Mouse (Mus musculus) thymus, postnatal 0 days (tissue): ENCODE measurements at regions not wholly inside any gene's neighbourhood (a gene's known extent, or its start where the extent isn't known, plus 50 kb on each side); places are given as distances from the start of the nearest gene placed in this dataset.

ENCODE experiments used
- DNase-seq: peaks from one replicate; pipeline ENCODE4 v3.0.0-alpha.2; 2015; ENCODE audit warnings: low spot score

DNA sequence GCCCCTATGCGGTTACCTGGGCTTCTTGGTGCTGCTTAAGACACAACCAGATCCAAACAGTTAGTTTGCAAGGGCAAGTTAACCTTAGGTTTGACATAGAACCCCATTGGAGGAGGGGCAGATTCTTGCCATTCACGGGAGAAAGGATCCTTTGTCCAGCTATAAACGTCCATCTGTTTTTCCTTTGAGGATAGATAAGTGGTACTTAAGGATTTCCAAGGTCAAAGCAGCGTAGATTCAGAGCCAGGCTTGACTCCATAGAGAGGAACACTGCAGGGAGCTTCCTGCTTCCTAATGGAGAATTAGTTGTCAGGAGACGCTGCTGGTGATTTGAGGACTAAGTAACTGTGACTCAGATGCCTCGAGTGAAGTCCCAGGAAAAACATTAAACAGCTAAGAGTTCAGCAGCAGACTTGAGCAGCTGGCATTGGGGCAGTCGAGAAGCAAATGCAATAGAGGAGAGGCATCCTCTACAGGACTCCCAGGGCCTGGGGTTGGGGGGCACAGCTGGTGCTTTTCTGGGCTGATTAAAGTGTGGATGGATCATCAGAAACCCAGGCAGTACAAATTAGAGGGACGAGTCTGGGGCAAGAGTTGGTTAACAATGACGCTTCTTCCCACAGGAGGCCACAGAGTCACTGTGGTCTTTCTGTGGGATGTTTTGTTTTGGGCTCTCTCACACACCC is 322.8 kb downstream of the Med10 start:
- DNase-seq, result no peak

DNA sequence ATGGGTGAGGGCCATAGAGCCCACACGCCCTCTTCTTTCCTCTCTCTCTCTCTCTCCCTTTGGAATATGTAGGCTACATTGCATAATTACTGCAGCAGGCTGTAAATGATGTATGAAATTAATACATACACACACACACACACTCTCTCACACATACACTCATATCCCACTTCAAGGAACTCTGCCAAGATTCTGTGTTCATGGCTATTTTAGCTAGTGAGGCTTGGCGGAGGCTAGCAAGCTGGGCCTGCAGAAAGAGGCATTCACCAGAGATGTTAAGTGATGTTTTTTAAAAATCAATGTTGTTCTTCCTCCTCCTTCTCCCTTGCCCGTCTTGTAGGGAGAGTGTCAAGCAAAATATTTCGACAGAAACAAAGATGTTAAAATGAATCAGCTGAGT is 325.1 kb downstream of the Med10 start:
- DNase-seq, result no peak

DNA sequence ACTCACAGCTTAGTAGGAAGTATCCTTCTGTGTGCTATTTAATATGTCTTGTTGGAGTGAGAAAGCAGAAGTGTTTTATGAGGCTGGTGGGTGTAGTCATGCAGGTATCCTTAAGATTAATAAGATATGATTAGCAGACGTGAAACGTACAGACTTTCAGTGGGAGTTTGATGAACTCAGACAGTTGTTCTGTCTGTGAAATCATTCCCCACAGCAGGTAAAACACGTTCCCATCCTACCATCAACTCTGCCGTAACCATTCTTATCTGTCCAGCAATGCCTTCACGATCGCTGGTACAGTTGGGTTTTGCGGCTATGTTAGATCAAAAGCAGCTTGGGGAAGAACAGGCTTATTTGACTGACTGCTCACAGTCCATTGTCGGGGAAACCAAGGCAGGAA is 332.3 kb downstream of the Med10 start:
- DNase-seq, result no peak

DNA sequence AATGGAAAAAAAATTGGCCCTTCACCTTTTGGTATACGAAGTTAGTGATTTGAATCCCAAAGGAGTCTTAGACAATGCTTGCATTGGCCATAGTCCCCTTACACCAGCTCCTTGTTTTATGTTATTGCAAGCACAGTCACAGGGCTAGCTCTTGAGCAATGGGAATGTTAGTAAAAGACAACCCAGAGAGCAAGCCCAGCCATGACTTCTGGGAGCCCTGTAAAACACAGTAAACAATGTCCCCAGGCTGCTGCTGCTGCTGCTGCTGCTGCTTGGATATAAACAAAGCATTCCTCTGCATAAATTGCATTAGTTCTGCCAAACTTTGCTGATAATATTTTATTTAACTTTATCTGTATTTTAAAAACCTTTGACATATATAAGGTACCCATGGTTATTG is 334.0 kb downstream of the Med10 start:
- no peak for DNase-seq

DNA sequence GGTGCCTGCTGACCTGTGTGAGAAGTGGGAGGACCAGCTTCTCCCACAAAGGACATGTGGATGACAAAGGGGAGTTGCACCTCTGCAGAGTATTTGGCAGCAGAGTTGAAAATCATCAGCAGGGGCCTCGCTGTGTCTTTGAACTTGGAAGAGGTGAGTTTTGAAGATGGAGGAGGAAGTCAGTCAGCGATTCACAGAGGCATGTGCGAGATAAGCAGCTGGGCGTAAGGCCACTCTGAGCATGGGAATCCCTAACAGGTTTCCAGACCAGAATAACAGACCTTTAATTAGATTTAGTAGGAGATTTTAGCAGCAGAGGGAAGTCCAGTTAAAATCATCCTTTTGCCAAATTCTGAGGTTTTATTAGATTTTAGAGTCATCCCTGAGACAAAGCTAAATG is 342.3 kb downstream of the Med10 start:
- no peak for DNase-seq

DNA sequence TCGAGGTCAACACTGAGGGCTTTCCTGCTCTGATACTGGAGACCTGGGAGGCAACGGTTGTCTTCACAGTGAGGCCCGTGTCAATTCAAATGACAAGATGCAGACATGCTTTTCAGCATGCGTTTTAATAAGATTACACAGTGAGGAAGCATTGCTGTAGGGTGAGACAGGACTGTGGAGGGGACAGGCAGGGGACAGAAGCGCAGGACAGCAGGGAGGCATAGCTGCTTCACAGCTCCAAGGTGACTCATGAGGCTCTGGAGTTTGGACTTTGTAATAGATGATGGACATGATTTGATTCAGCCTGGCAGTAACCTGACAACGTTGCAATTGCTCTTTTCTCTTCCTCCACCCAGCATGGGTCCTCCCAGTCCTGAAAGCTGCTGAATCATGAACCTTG is 343.3 kb downstream of the Med10 start:
- no peak for DNase-seq

DNA sequence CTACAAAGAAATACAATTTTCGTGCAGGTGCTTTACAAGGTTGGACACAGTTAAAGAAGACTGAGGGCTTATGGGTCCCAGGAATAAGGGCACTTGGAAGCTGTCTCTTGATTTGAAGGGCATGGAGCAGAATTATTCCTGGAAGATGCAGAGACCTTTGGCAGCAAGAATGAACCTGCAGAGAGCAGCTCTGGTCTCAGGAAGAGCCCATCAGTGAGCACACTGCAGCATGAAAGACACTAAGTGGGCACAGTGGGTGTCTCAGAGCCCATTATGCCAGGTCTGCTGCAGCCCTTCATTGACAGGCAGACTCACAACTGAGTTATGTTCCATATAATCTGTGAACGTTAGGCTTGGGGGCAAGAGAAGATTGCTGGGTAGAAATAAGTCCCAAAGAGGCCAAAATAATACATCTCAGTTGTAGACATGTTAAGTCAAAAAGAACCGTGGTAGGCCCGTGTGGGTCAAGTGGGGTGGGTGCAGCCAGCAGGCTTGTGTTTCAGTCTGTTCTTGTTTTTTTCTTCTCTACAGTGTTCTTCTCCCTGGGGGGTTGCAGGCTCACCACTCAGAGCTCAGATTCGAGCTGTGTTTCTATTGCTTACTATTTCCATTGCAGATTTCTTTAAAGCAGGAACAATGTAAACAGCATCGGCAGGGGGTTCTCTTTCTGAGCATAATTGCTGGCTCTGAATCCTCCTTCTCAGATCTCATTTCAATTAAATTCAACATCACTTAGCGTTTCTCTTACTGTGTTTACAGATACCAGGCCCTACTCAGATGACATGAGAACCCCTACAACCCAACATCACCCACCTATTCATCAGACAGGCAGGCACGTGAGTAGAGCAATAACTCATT is 347.1 kb downstream of the Med10 start:
- no peak for DNase-seq

DNA sequence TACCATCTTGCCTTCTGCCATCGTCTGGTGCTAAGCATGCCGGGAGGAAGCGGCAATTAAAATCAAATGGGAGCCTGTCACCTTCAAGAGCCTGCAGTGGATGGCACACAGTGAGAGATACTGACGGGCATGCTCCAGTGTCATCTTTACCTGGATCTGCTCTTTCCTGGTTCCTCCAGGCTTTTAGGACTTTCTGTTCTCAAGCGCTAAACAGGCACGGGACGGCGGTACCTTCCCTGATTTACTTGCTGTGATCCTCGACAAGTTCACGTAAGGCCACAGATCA is 347.6 kb downstream of the Med10 start:
- DNase-seq, result no peak

DNA sequence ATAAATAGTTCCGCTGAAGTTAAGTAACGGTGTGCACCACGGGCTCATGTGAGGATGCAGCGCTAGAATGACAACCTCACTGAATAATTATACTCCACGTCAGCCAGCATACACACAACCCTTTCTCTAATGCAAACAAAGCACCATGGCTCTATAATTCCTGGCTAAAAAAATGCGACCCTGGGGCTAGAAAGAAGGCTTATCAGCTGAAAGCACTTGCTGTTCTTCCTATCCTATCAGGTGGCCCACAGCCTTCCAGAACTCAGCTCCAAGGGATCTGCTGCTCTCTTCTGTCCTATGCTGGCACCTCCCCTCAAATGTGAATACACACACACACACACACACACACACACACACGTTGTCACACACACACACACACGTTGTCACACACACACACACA is 350.9 kb downstream of the Med10 start:
- no peak for DNase-seq

DNA sequence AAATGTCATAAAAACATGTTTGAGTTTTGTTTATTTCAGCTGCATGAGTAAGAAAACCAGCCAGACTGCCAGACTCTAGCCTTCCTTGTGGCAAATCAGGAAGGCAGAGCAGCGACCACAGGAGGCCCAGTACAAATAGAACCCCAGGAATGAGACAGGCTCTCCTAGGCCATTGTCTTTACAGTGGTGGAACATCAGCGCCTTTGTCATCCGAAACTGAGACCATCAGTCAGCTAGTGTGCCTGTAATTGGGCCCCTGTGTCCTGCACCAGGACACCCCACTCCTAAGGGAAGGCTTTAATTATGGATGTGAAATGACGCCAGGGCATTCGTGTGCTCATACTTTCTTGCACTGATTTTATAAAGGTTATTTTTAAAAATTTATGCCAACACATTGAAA is 353.4 kb downstream of the Med10 start:
- no peak for DNase-seq

DNA sequence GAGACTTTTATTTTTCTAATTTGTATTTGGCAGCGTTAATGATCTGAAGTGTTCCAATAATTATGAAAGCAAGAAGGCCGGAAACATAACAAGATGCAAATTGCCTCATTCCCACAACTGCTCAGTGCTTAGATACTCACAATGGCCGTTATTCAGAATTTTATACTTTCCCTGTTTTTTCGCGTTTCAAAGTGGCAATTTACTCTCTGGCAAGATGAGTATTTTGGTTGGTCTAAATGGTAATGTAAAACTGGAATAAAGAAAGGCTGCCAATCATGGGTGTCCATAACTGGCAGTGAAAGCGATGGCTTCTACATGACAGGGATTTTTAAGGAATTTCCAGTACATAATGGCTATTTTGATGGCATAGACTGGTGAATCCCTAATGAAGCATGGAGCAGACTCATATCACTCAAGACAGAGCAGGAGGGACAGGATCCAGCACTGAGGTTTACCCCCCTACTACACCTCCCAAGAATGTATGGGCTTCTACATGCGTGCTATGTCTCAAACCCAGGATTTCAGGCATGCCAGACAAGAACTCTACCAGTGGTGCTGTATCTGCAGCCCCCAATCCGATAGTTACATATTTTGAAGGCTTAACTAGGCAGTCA is 354.9 kb downstream of the Med10 start:
- DNase-seq, result no peak

DNA sequence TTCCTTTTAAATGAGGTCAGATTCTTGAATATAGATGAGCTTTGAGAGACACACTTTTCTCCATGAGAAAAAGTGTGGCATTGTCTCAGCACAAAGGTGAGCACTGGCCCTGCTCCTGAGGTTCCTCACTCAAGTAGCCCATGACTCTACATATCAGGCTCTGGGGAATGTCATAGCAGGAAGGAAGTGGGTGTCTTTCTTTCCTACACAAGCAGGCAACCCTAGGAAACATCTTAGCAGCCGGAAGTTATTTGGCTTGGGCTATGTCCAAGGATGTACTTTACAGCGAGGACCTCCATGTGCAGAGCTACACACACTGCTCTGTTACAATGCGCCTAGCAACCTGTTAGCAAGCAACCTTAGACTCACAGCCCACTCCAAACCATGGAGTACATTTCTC is 356.9 kb downstream of the Med10 start:
- no peak for DNase-seq

DNA sequence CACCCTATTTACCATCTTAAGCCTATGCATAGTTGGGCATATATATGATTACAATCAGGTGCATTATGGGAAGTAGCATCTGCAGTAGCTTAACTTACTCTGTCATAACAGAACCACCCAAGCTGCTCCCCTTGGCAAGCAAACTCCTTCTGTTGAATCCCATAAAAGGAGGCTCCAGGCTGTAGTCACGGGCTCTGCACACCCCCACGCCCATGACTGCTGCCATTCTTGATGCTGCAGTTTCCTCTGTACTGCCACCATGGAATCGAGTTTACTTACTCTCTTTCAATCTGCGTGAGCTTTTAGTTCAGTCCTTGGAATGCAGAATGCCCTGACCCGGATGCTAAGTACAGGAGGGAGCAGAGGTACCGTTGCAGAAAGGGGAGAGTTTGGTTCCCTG is 357.4 kb downstream of the Med10 start:
- DNase-seq, result no peak

DNA sequence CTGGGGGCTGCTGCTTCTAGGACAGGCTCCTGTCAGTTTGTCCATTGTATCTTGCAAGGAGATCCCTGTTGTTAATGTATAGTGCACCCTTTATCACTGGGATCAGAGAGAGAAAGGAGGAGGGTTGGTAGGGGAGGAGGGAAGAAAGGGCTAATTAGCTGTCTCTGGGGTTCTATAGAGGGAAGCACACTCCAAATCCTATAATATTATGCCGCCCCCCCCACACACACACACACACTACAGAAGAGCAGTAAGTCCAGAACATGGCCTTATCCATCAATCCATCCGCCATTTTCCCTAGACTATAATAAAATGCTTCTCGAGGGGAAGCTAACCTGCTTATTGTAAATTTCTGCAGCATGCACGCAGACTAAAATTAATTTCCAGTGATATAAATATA is 359.9 kb downstream of the Med10 start:
- DNase-seq, result no peak

DNA sequence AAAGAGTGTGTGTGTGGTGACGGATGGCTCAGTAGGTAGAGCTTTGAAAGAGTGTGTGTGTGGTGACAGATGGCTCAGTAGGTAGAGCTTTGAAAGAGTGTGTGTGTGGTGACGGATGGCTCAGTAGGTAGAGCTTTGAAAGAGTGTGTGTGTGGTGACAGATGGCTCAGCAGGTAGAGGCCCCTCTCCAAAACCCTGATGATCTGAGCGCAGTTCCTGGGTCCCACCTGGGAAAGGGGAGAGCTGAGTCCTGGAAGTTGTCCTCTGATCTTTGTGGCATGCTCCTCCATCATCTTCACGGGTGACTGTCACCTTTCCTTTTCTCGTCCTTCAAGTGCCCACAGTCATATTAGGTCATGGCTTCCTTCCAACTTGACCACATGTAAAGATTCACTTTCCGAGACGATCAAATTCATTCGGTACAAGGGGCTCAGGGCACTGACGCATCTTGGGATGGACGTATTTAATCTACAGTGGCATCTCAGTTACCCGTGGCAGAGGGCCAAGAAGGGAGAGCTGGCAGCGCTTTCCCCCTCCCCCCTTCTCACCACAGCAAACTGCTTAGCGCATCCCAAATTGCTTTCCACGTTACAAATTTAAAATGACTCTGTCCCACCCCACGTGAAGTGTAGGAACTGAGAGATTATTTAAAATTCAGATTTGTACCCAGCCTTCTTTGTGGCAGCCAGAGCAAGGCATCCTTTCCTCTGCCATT is 363.5 kb downstream of the Med10 start:
- no peak for DNase-seq

DNA sequence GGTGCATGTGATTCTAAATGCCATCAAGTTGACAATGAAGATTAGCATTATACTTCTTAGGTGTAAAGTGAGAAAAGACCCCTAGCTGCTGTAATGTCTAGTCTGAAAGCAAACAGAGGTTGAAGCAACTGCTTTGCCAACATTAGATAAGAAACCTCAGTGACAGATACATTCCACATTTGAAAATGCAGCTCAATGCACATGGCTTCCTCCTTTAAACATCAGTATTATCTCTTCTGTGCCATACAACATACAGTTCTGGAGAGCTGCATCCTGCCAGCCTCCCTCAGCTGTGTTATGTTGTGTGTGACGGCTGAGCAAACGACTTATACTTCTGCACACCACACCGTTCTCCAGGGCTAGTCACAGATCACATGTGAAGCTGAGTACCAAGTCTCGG is 365.6 kb downstream of the Med10 start:
- DNase-seq, result no peak

DNA sequence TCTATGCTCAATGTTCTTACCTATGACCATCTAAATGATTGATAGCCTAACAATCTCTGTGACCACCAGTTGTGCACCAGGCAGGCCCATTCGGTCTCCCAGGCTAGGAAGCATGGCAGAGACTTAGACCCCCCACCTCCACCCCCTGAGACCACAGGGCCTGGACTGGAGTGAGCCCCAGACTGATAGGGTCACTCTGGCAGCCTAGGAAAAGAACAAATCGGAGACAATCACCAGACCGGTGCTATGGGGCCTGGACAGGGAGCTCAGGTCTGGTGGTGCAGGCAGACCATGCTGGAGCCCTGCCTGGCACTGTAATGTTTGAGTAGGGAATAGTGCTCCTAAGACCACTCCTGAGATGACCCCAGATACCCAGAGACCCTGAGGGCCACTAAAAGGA is 366.7 kb downstream of the Med10 start:
- no peak for DNase-seq

DNA sequence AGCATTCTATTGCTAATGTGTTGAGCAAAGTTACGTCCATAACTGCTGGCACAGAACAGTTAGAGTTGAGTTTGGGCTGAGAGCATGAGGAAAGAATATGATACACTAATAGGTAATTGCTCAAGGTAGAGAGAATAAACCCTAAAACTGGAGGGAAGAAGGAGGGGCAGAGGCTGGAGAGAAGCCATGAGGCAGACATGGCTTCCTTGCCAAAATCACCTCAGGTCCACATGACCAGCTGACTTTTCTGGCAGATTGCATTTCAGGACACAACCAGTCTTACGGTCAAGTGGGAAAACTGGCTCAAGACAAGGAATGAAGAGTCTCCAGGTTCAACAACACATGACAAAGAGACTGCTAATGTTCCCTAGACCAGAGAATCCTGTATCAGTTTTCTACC is 374.9 kb downstream of the Med10 start:
- no peak for DNase-seq

DNA sequence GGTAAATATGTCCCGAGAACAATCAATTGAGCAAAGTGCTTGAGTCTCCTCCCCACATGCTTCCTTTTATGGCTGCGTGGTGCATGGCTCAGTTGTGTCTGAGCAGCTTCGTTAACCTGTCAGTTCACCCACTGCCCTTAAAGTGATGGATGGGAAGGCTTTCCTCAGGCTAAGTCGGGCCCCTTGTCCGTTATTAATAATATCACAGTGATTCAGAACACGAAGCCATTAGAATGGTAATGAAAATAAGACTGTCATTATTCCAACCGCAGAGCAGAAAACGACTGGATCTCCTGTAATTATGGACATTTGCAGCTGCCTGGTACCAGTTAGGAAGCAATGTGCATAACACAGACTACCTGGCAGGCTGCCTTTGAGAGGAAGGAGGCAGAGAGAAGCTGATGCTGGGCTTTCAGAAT is 375.9 kb downstream of the Med10 start:
- DNase-seq, result no peak

DNA sequence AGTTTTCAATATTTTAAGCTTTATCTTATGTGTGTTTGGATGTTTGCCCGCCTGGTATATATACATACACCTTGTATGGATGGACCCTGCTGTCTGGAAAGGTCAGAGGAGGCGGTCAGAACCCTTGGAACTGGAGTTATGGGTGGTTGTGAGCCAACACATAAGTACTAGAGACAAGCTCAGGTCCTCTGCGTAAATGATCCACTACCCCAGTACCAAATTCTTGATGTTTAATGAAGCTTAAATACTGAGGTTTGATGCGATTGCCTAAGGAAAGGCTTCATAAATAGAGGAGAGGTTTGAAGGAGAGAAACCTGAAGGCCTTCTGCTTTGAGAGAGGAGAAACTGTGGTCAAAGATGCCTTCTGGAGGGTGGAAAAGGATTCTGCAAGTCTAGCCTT is 388.8 kb downstream of the Med10 start:
- DNase-seq, result no peak

DNA sequence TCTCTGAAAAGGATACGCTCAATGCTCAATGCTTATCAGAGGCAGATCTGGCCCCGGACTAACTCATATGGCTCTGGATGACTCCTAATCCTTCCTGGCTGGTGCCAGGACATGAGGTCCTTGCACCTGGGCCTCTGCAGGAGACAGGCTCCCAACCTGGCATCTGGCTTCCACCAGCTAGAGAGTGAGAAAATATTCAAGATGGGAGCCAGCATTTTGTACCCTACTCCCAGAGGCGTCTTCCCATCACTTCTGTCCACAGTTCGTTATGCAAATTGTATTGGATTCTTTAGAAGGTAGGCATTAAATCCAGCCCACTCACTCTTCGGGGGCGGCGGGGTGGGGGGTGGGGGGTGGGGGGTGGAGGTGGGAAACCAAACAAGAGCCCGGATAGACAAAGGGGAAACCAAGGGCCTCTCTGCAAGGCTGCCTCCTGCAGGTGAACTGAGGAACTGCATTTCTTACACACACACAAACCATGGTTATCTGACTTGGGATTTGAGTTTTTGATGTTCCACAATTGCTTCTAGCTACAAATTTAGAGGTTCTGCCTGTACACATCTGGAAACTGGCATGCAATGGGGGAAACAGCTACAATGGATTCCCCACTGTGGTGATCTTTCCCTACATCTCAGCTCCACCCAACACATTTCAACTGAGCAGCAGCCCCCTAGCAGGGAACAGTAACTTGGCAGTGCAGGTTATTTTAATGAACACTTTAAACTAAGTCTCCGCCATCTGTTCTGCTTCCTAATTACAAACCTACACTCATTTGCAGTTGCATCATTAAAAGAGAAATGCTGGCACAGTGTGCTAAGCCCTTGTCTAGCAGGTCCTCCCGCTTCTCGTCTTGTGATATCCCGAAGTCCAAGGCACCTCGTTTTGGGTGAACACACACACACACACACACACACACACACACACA is 390.2 kb downstream of the Med10 start:
- no peak for DNase-seq
